Mouse (Mus musculus): ENCODE data around the gene Satb1. TPM values are rescaled to one million over a fixed set of nuclear protein-coding genes. Genes with fewer than 3 reads are reported as not detected.

Satb1 gene
- total and polyA plus RNA-seq, 2 experiments = 0.65 to 0.83 TPM

- 82% methylated on average over 4 of the region's 4 CpGs for WGBS
- no peaks in the 10 kb centered on the region for H3K36me3 ChIP-seq (ENCODE audit: control insufficient read depth, insufficient read depth, low read length)
- H3K9ac ChIP-seq (ENCODE audit: low read depth, low read length) = no peak overlapping the region
- TF ChIP-seq CTCF (IDR thresholded peaks at IDR 0.05; ENCODE audit: low read depth, low read length) (no peak), POLR2A (IDR thresholded peaks at IDR 0.05; ENCODE audit: extremely low read depth, insufficient read depth, low read length) (no peak)
- H3K4me1 ChIP-seq (ENCODE audit: control insufficient read depth, insufficient read depth, low read length) = no peaks in the 10 kb centered on the region
- no peak for DNase-seq (ENCODE audit: extremely low read depth, low read depth, low spot score)
- no peaks in the 10 kb centered on the region for H3K79me2 ChIP-seq (ENCODE audit: control insufficient read depth, insufficient read depth, low read length)
- no peak overlapping the region for H3K27ac ChIP-seq (replicated peaks; ENCODE audit: insufficient read depth, low read depth, low read length)
- H3K4me3 ChIP-seq (ENCODE audit: insufficient read depth, low read depth, low read length) = no peak overlapping the region
- no peaks in the 10 kb centered on the region for H3K27me3 ChIP-seq (ENCODE audit: control insufficient read depth, insufficient read depth, low read length)
Measured at GRCm38 (mm10) chr17:51687226-51687625, 145.9 kb downstream of the Satb1 start.
